Mouse (Mus musculus) hindbrain, postnatal 0 days (tissue): ENCODE measurements around the gene Olfr987. TPM values are rescaled to one million over a fixed set of nuclear protein-coding genes. Genes with fewer than 3 reads are reported as not detected.
A peak's percentile ranks its signal among the peaks of the same experiment; 100 is the strongest.
"Not testable (repeated sequence)": the region's sequence is repeated elsewhere in the genome, so short reads cannot be mapped to it uniquely, and the experiment has no call there.

Source experiments
- ATAC-seq: fragments of 200-750 bp; cut with Nextera tagmentation; 2 replicates; pipeline ENCODE4 v1.8.0; 2017; ENCODE audit warnings: mild to moderate bottlenecking, moderate TSS enrichment, moderate library complexity
- DNase-seq: peaks from one replicate; pipeline ENCODE4 v3.0.0-alpha.2; 2015; ENCODE audit warnings: low spot score
- H3K27ac ChIP-seq: fragments of 300-500 bp; sonication (generic); 2 replicates; pipeline ENCODE4 v1.5.1; 2014; ENCODE audit warnings: mild to moderate bottlenecking
- H3K27me3 ChIP-seq: fragments of 300-500 bp; sonication (generic); 2 replicates; pipeline ENCODE4 v1.6.1; 2014; ENCODE audit warnings: low read length, mixed read lengths; ENCODE audit not compliant: insufficient read depth
- H3K36me3 ChIP-seq: fragments of 300-500 bp; sonication (generic); 2 replicates; pipeline ENCODE4 v1.6.1; 2014; ENCODE audit warnings: low read length, mixed read lengths; ENCODE audit not compliant: insufficient read depth
- H3K4me1 ChIP-seq: fragments of 300-500 bp; sonication (generic); 2 replicates; pipeline ENCODE4 v1.6.1; 2014; ENCODE audit warnings: antibody characterized with exemption, low read length, mixed read lengths; ENCODE audit not compliant: insufficient read depth
- H3K4me2 ChIP-seq: fragments of 300-500 bp; sonication (generic); 2 replicates; pipeline ENCODE4 v1.6.1; 2014; ENCODE audit warnings: low read depth, mild to moderate bottlenecking, low read length, moderate library complexity, mixed read lengths
- H3K4me3 ChIP-seq: fragments of 300-500 bp; sonication (generic); 2 replicates; pipeline ENCODE4 v1.5.1; 2014; ENCODE audit warnings: low read length
- H3K9ac ChIP-seq: fragments of 300-500 bp; sonication (generic); replicated peaks from 2 replicates; pipeline ENCODE4 v1.6.1; 2014; ENCODE audit warnings: mild to moderate bottlenecking, low read length, moderate library complexity, mixed read lengths
- H3K9me3 ChIP-seq: fragments of 300-500 bp; sonication (generic); 2 replicates; pipeline ENCODE4 v1.6.1; 2016; ENCODE audit warnings: low read length, mixed read lengths
- CTCF ChIP-seq: IDR thresholded peaks from 2 replicates; pipeline ENCODE4 v1.5.1; 2016; ENCODE audit warnings: antibody characterized with exemption, control low read depth, low read depth
- WGBS: fragments of 180-500 bp; shearing (Covaris S2); extraction: QIAGEN DNeasy Blood & Tissue Kit; methylation state at CpG from one replicate; pipeline ENCODE4 v1.1.7; 2014; 5-methylcytosine and 5-hydroxymethylcytosine counted together
- polyA plus RNA-seq: library from polyadenylated mRNA; unstranded; fragments of >200 nt; fragmentation: Nextera tagmentation; extraction: Ambion mirVana; gene quantifications from 2 replicates; pipeline ENCODE4 v1.2.1, GENCODE M21; 2015
- total RNA-seq: library from RNA; depleted of rRNA; stranded (reverse); fragments of >200 nt; gene quantifications from 2 replicates; pipeline ENCODE4 v1.2.3, GENCODE M21; 2014; rRNA removed

The Olfr987 gene
- total RNA-seq (not detected in 2 replicates), polyA plus RNA-seq (not detected in 2 replicates)

DNA sequence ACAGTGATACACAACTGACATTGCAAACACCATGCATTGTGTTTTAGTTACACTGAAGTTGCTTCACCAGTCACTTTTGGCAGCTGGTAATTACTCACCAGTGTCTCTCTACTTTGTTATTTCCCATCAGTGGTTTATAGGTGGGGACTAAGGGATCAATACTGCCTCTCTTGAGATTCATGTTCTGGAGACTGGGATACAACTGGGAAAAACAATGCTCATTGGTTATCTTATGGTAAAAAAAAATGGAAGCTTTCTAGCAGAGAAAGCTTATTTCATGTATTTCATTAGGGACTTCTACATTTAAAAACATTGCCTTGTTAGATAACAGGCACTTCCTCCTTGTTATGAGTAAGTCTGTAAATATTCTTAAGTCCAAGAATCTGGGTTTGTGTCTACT is at the start of gene Olfr987:
Olfr987 (minus strand) TSS at position 101 of the 400 bp plus-strand sequence.
- H3K9ac ChIP-seq, H3K4me3 ChIP-seq, H3K27me3 ChIP-seq, H3K36me3 ChIP-seq, H3K9me3 ChIP-seq, DNase-seq, H3K27ac ChIP-seq, ATAC-seq, H3K4me1 ChIP-seq, H3K4me2 ChIP-seq: not testable (repeated sequence)

GRCm38 (mm10) chr2:85363127-85363526 is 24.0 kb upstream of the Olfr987 start, which contains the start of gene Olfr988:
TSS of gene Olfr988 (minus strand) at chr2:85363227.
- not testable (repeated sequence) for ATAC-seq, DNase-seq, H3K36me3 ChIP-seq, H3K4me3 ChIP-seq, H3K9me3 ChIP-seq, H3K27ac ChIP-seq, H3K27me3 ChIP-seq, H3K4me1 ChIP-seq, H3K4me2 ChIP-seq, H3K9ac ChIP-seq

DNA sequence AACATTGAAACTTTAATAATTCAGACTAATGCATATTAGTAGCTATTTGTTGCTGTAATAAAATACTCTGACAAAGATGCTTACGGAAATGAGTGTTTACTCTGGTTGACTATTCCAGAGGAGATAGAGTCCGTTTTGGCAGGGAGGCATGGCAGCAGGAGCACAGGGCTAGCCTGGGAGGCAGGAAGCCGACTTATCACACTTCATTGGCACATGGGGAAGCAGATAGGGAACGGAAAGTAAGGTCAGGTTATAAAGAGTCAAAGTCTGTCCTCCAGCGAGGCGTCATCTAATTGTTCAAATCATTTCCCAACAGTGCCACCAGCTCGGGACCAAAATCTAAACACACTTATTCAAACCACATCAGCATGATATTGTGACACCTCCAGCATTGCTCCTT is 857 bp upstream of the Olfr987 start:
- H3K27me3 ChIP-seq, result no peaks in the 10 kb centered on the region
- H3K36me3 ChIP-seq, result no peaks in the 10 kb centered on the region
- H3K4me1 ChIP-seq, result no peaks in the 10 kb centered on the region
- WGBS, result 83% methylated on average over 7 of the region's 7 CpGs
- TF ChIP-seq CTCF, result no peak
- no peaks in the 10 kb centered on the region for H3K9me3 ChIP-seq
- H3K27ac ChIP-seq, result no peak overlapping the region
- no peak overlapping the region for H3K4me3 ChIP-seq
- H3K4me2 ChIP-seq, result no peak overlapping the region
- no peak for DNase-seq
- H3K9ac ChIP-seq, result no peak overlapping the region
- no peak for ATAC-seq

DNA sequence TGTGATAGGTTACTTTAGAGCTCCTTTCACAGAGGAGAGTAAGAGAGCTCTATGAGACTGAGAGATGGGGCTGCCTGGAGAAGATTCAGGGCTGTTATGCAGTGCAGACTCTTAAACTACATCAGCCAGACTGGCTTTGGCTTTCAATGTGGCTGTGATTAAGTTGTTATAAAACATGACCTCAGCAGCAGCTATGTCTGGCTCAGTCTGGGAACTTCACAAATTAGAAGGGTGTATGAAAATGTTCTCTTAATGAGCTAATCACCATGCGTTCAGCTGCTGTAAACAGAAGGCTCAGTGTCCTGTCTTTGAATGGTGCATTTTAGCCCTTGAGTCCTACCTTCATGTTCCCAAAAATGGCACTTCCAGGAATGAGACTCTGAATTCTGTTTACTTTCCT is 20.0 kb downstream of the Olfr987 start:
- Histone ChIP-seq H3K27ac (no peak overlapping the region), H3K36me3 (no peaks in the 10 kb centered on the region), H3K4me3 (no peak overlapping the region), H3K9ac (no peak overlapping the region), H3K9me3 (no peaks in the 10 kb centered on the region), H3K4me1 (no peaks in the 10 kb centered on the region), H3K4me2 (no peak overlapping the region), H3K27me3 (no peaks in the 10 kb centered on the region)
- DNase-seq (no peak), ATAC-seq (no peak)
- WGBS, result 78% methylated on average over 1 of the region's 1 CpGs
- TF ChIP-seq CTCF, result no peak

DNA sequence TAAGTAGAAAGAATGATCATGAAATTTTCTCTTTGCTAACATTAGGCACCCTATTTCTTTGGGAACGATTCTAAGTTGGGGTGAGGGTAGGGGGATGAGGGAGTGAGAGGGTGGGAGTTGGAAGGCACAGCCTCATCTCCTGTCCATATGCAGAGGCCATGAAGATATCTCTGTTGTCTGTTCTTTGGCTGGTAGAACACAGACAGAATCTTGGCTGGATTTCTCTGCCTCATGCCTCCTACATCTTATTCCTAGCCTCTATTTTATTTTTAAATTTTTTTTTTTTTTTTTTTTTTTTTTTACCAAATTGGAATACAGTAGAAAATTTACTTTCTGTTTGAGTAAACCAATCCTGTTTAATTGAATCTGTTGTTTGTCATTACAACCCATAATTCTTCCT is 53.7 kb downstream of the Olfr987 start:
- 33% methylated on average over 1 of the region's 1 CpGs for WGBS
- no peaks in the 10 kb centered on the region for H3K27me3 ChIP-seq
- no peak for TF ChIP-seq CTCF
- ATAC-seq, result no peak
- H3K9ac ChIP-seq, result no peak overlapping the region
- no peaks in the 10 kb centered on the region for H3K4me1 ChIP-seq
- H3K36me3 ChIP-seq, result no peaks in the 10 kb centered on the region
- no peak overlapping the region for H3K4me3 ChIP-seq
- no peaks in the 10 kb centered on the region for H3K9me3 ChIP-seq
- no peak for DNase-seq
- no peak overlapping the region for H3K27ac ChIP-seq
- no peak overlapping the region for H3K4me2 ChIP-seq

GRCm38 (mm10) chr2:85284626-85285025 is 54.5 kb downstream of the Olfr987 start:
- H3K27me3 ChIP-seq, result no peaks in the 10 kb centered on the region
- H3K27ac ChIP-seq, result peak overlapping the region; percentile 46
- no peak for TF ChIP-seq CTCF
- DNase-seq (peak; percentile 35), ATAC-seq (peak; percentile 83)
- H3K4me1 ChIP-seq, result no peaks in the 10 kb centered on the region
- no peak overlapping the region for H3K4me2 ChIP-seq
- no peaks in the 10 kb centered on the region for H3K36me3 ChIP-seq
- no peaks in the 10 kb centered on the region for H3K9me3 ChIP-seq
- H3K4me3 ChIP-seq, result no peak overlapping the region
- no peak overlapping the region for H3K9ac ChIP-seq
- 20% methylated on average over 6 of the region's 6 CpGs for WGBS

- Histone ChIP-seq H3K9ac (no peak overlapping the region), H3K9me3 (no peaks in the 10 kb centered on the region), H3K36me3 (no peaks in the 10 kb centered on the region), H3K27me3 (no peaks in the 10 kb centered on the region), H3K4me3 (no peak overlapping the region), H3K4me1 (no peaks in the 10 kb centered on the region), H3K4me2 (no peak overlapping the region), H3K27ac (peak overlapping the region; percentile 46)
- TF ChIP-seq CTCF, result peak; percentile 12; the same call in 1 of the 2 replicates
- no peak for ATAC-seq
- WGBS, result 83% methylated on average over 8 of the region's 8 CpGs
- DNase-seq, result no peak
Measured at GRCm38 (mm10) chr2:85283631-85284466, 55.3 kb downstream of the Olfr987 start.
